Mouse (Mus musculus) layer of hippocampus, adult 2 months (tissue): ENCODE measurements around the gene Lrrc8a. TPM values are rescaled to one million over a fixed set of nuclear protein-coding genes. Genes with fewer than 3 reads are reported as not detected.

Source experiments
- DNase-seq, 2 experiments: peaks; one replicate each; pipeline ENCODE4 v3.0.0; 2022; ENCODE audit warnings: low spot score in 2 of 2
- H3K27ac ChIP-seq: fragments of 200-600 bp; 2 replicates; pipeline ENCODE4 v1.8.1; 2022
- H3K4me3 ChIP-seq: fragments of 200-600 bp; 2 replicates; pipeline ENCODE4 v1.8.1; 2022; ENCODE audit warnings: mild to moderate bottlenecking
- CTCF ChIP-seq: fragments of 200-600 bp; conservative IDR thresholded peaks from 2 replicates; pipeline ENCODE4 v1.8.1; 2022; ENCODE audit warnings: antibody characterized with exemption, mild to moderate bottlenecking, moderate library complexity
- total RNA-seq, 2 experiments: library from RNA; stranded (reverse); gene quantifications; 2 replicates each; pipeline ENCODE4 v1.2.3; 2021

Lrrc8a gene
- total RNA-seq, 2 experiments from 2014 or later: 56.8 to 59.3 TPM

GRCm38 (mm10) chr2:30269241-30269990, 31.9 kb downstream of the Lrrc8a start:
- TF ChIP-seq CTCF: no peak
- no peak overlapping the region; the same call in 1 of the 2 replicates for H3K4me3 ChIP-seq
- peak overlapping the region; percentile 84 for H3K27ac ChIP-seq
- no peak for DNase-seq

- H3K27ac ChIP-seq: peak overlapping the region; percentile 84
- peak; percentile 98 for TF ChIP-seq CTCF
- DNase-seq: peak; percentile 70 to 78
- no peak overlapping the region; the same call in 1 of the 2 replicates for H3K4me3 ChIP-seq
Observed at GRCm38 (mm10) chr2:30270134-30270533, 32.6 kb downstream of the Lrrc8a start.

- Histone ChIP-seq H3K27ac (no peak within 1 kb of the TSS), H3K4me3 (no peak within 1 kb of the TSS)
- TF ChIP-seq CTCF: no peak
- no peak for DNase-seq
Observed at GRCm38 (mm10) chr2:30280743-30281142, 43.2 kb downstream of the Lrrc8a start, which contains the start of gene Gm28038. Gm28038 (plus strand) TSS chr2:30281043.

- no peak for TF ChIP-seq CTCF
- no peak for DNase-seq
- no peak overlapping the region for H3K4me3 ChIP-seq
- H3K27ac ChIP-seq: no peak overlapping the region
Observed at GRCm38 (mm10) chr2:30281651-30282050, 44.1 kb downstream of the Lrrc8a start.

GRCm38 (mm10) chr2:30283193-30283592, 45.7 kb downstream of the Lrrc8a start:
- no peak for TF ChIP-seq CTCF
- Histone ChIP-seq H3K27ac (no peak overlapping the region), H3K4me3 (no peak overlapping the region)
- no peak for DNase-seq

- H3K4me3 ChIP-seq: no peak overlapping the region; the same call in 1 of the 2 replicates
- TF ChIP-seq CTCF: no peak
Observed at GRCm38 (mm10) chr2:30285004-30285403, 47.5 kb downstream of the Lrrc8a start.

GRCm38 (mm10) chr2:30285416-30286181, 48.1 kb downstream of the Lrrc8a start:
- Histone ChIP-seq H3K27ac (peak overlapping the region; percentile 87), H3K4me3 (peak overlapping the region; percentile 91)
- DNase-seq: no peak
- TF ChIP-seq CTCF: no peak

More at GRCm38 (mm10) chr2:30285004-30285403, 47.5 kb downstream of the Lrrc8a start:
- DNase-seq: no peak
- H3K27ac ChIP-seq: no peak overlapping the region

GRCm38 (mm10) chr2:30286192-30287026, 48.9 kb downstream of the Lrrc8a start, which contains the start of the genes Dolk and Nup188:
Dolk (minus strand) TSS chr2:30286334.
Nup188 (plus strand) TSS chr2:30286397.
- peak; percentile 94 to 98 for DNase-seq
- peak within 1 kb of the TSS; percentile 91 for H3K4me3 ChIP-seq
- no peak for TF ChIP-seq CTCF
- H3K27ac ChIP-seq: peak within 1 kb of the TSS; percentile 87

- Histone ChIP-seq H3K4me3 (peak overlapping the region; percentile 91), H3K27ac (peak overlapping the region; percentile 87)
- DNase-seq: no peak
- no peak for TF ChIP-seq CTCF
Observed at GRCm38 (mm10) chr2:30287027-30287373, 49.5 kb downstream of the Lrrc8a start.

- peak; percentile 61 for TF ChIP-seq CTCF
- Histone ChIP-seq H3K4me3 (no peak overlapping the region), H3K27ac (no peak overlapping the region)
- DNase-seq: no peak
Observed at GRCm38 (mm10) chr2:30299525-30299924, 62.0 kb downstream of the Lrrc8a start.

GRCm38 (mm10) chr2:30299966-30300365, 62.5 kb downstream of the Lrrc8a start:
- Histone ChIP-seq H3K4me3 (no peak overlapping the region), H3K27ac (no peak overlapping the region)
- no peak for DNase-seq
- no peak for TF ChIP-seq CTCF

GRCm38 (mm10) chr2:30306087-30306486, 68.6 kb downstream of the Lrrc8a start:
- H3K4me3 ChIP-seq: no peak overlapping the region

More at GRCm38 (mm10) chr2:30306087-30306486, 68.6 kb downstream of the Lrrc8a start:
- no peak for DNase-seq
- H3K27ac ChIP-seq: no peak overlapping the region
- no peak for TF ChIP-seq CTCF
